In the genomic region with DNA sequence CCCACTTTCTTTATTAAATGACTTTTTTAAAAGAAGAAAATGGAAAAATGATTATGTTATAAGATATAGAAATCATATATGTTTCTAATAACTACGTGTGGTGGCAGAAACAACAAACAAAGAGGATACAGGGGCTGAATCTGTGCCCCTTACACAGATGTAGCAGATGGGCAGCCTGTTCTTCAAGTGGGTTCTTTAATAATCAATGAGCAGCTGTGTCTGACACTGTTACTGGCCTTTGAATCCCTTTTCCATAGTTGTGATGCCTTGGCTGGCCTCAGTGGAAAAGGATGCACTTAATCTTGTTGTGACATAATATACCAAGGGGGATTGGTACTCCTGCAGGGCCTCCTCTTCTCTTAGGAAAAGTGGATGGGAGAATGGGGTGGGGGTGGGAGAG, we compare ENCODE assay signal across 32 mouse cellular contexts.
"Had no signal": no experiment of that assay in that cellular context is flagged by ENCODE, and none has a peak within 500 bp of the region (broad histone marks: within the 10 kb centered on the region; RNA-seq: fewer than 3 reads in every experiment).

No protein-coding gene starts in this region.

- H3K9me3 ChIP-seq: limb, embryonic 10.5 days; limb, embryonic 12.5 days; limb, embryonic 13.5 days; limb, embryonic 15.5 days; liver, embryonic 12.5 days; liver, embryonic 13.5 days; liver, embryonic 15.5 days; lung, embryonic 15.5 days; megakaryocyte, embryonic 14.5 days; midbrain, embryonic 10.5 days; midbrain, embryonic 12.5 days; midbrain, embryonic 13.5 days; midbrain, embryonic 15.5 days; neural tube, embryonic 12.5 days had no signal

- H3K4me3 ChIP-seq: limb, embryonic 10.5 days; limb, embryonic 12.5 days; limb, embryonic 13.5 days; limb, embryonic 15.5 days; liver, embryonic 12.5 days; liver, embryonic 13.5 days; liver, embryonic 15.5 days; lung, embryonic 15.5 days; megakaryocyte, embryonic 14.5 days; midbrain, embryonic 10.5 days; midbrain, embryonic 12.5 days; midbrain, embryonic 13.5 days; midbrain, embryonic 15.5 days; myocyte; neural tube, embryonic 12.5 days had no signal

- H3K9ac ChIP-seq: limb, embryonic 12.5 days; limb, embryonic 13.5 days; limb, embryonic 15.5 days; liver, embryonic 12.5 days; liver, embryonic 13.5 days; liver, embryonic 14.5 days; liver, embryonic 15.5 days; liver, postnatal 0 days; lung, embryonic 14.5 days; lung, embryonic 15.5 days; midbrain, embryonic 12.5 days; midbrain, embryonic 13.5 days; midbrain, embryonic 15.5 days; neural tube, embryonic 12.5 days had no signal

- H3K36me3 ChIP-seq: limb, embryonic 10.5 days; limb, embryonic 12.5 days; limb, embryonic 13.5 days; limb, embryonic 15.5 days; liver, embryonic 12.5 days; liver, embryonic 13.5 days; liver, embryonic 15.5 days; lung, embryonic 15.5 days; midbrain, embryonic 10.5 days; midbrain, embryonic 12.5 days; midbrain, embryonic 13.5 days; midbrain, embryonic 15.5 days; neural tube, embryonic 12.5 days had no signal

- H3K4me1 ChIP-seq: limb, embryonic 10.5 days; limb, embryonic 12.5 days; limb, embryonic 13.5 days; limb, embryonic 15.5 days; liver, embryonic 12.5 days; liver, embryonic 13.5 days; liver, embryonic 15.5 days; lung, embryonic 15.5 days; megakaryocyte, embryonic 14.5 days; midbrain, embryonic 10.5 days; midbrain, embryonic 12.5 days; midbrain, embryonic 13.5 days; midbrain, embryonic 15.5 days; neural tube, embryonic 12.5 days had no signal

- H3K27me3 ChIP-seq: limb, embryonic 12.5 days; limb, embryonic 13.5 days; limb, embryonic 15.5 days; liver, embryonic 12.5 days; liver, embryonic 13.5 days; liver, embryonic 15.5 days; lung, embryonic 15.5 days; megakaryocyte, embryonic 14.5 days; midbrain, embryonic 12.5 days; midbrain, embryonic 13.5 days; midbrain, embryonic 15.5 days; neural tube, embryonic 12.5 days had no signal

- ATAC-seq: liver, embryonic 12.5 days; liver, postnatal 0 days; lung, postnatal 0 days; midbrain, embryonic 13.5 days; midbrain, embryonic 15.5 days; midbrain, embryonic 16.5 days had no signal

- H3K4me2 ChIP-seq: limb, embryonic 12.5 days; limb, embryonic 13.5 days; limb, embryonic 15.5 days; liver, embryonic 11.5 days; liver, embryonic 12.5 days; liver, embryonic 13.5 days; liver, embryonic 15.5 days; lung, embryonic 14.5 days; lung, embryonic 15.5 days; midbrain, embryonic 11.5 days; midbrain, embryonic 12.5 days; midbrain, embryonic 13.5 days; midbrain, embryonic 15.5 days; neural tube, embryonic 12.5 days had no signal

- DNase-seq: left cerebral cortex, postnatal 4 days; liver; liver, embryonic 13.5 days; liver, postnatal 0 days; lung, adult 18-20 months; lung, adult 2 months; lung, embryonic 14.5 days; lung, postnatal 10 days; lung, postnatal 14 days; lung, postnatal 36 days; lung, postnatal 4 days; midbrain, embryonic 14.5 days had no signal

- H3K27ac ChIP-seq: limb, embryonic 10.5 days; limb, embryonic 12.5 days; limb, embryonic 13.5 days; limb, embryonic 15.5 days; liver, embryonic 12.5 days; liver, embryonic 13.5 days; liver, embryonic 14.5 days; liver, embryonic 15.5 days; lung, embryonic 15.5 days; macrophage; midbrain, embryonic 10.5 days; midbrain, embryonic 12.5 days; midbrain, embryonic 13.5 days; midbrain, embryonic 15.5 days; neural tube, embryonic 12.5 days had no signal
